Comparison of ENCODE assay signal across 19 mouse cellular contexts in genomic region chr9:46396591-46396990, GRCm38 (mm10).
DNase-seq lines count a peak whose midpoint lies in the region; TF ChIP-seq lines count a peak whose summit lies in the region.
"Had no signal": no experiment of that assay in that cellular context is flagged by ENCODE, and none has a peak within 500 bp of the region (broad histone marks: within the 10 kb centered on the region; RNA-seq: fewer than 3 reads in every experiment).

No protein-coding gene starts in this region.

- TF ChIP-seq POLR2A in cerebellum, adult 2 months (IDR thresholded peaks at IDR 0.05; ENCODE audit: borderline replicate concordance, insufficient read depth, low read length): no peak

- H3K4me1 ChIP-seq in cerebellum, adult 2 months (ENCODE audit: control insufficient read depth, insufficient read depth, low read length): peaks cover 6% of the 10 kb centered on the region

- peak; percentile 24 to 26 for DNase-seq in cerebellum, adult 2 months
- DNase-seq in cerebellum, adult 11 months: no peak
- DNase-seq in kidney, adult 8-10 months: peak; percentile 10 to 47
- no peak for DNase-seq in kidney, postnatal 10 days
- DNase-seq in cerebellum, postnatal 25 days: peak; percentile 44 to 62
- no peak for DNase-seq in heart, postnatal 4 days
- DNase-seq in thymus, postnatal 10 days (ENCODE audit: low spot score in 2 of 2): no peak
- DNase-seq: adrenal gland, postnatal 14 days; gastrocnemius, postnatal 10 days; heart, postnatal 14 days; layer of hippocampus, adult 9-11 months; liver; lung, adult 2 months; lung, postnatal 14 days; midbrain, embryonic 14.5 days had no signal

- H3K4me3 ChIP-seq in cerebellum, adult 2 months (replicated peaks; ENCODE audit: insufficient read depth, low read depth, low read length): no peak overlapping the region
- H3K4me3 ChIP-seq: embryonic facial prominence, embryonic 10.5 days; embryonic facial prominence, embryonic 15.5 days; forebrain, embryonic 13.5 days had no signal

- 40% methylated on average over 7 of the region's 7 CpGs for WGBS in cerebellum, adult 2 months

- no peak for TF ChIP-seq CTCF in cerebellum, adult 2 months (IDR thresholded peaks at IDR 0.05; ENCODE audit: borderline replicate concordance, insufficient read depth, low read depth, low read length)

- no peak overlapping the region for H3K27ac ChIP-seq in cerebellum, adult 2 months (ENCODE audit: insufficient read depth, low read length)
- H3K27ac ChIP-seq: embryonic facial prominence, embryonic 10.5 days; embryonic facial prominence, embryonic 15.5 days; forebrain, embryonic 13.5 days; liver, embryonic 14.5 days had no signal

- H3K27me3 ChIP-seq in cerebellum, adult 2 months (ENCODE audit: control insufficient read depth, insufficient read depth, low read length): no peaks in the 10 kb centered on the region

Comparison
In these comparisons a context has a peak if more than half of its experiments do, and no peak if none do; other contexts are left out.
1. DNase-seq: peak in cerebellum, adult 2 months (2 of 2), kidney, adult 8-10 months (2 of 2) and cerebellum, postnatal 25 days (2 of 2); none in cerebellum, adult 11 months (single experiment), kidney, postnatal 10 days (single experiment), heart, postnatal 4 days (single experiment) and thymus, postnatal 10 days (0 of 2).